Mouse (Mus musculus) neural tube, embryonic 13.5 days (tissue): ENCODE measurements around the gene Olfr1381. TPM values are rescaled to one million over a fixed set of nuclear protein-coding genes. Genes with fewer than 3 reads are reported as not detected.
"Not testable (repeated sequence)": the region's sequence is repeated elsewhere in the genome, so short reads cannot be mapped to it uniquely, and the experiment has no call there.

Experiments
- ATAC-seq: fragments of 200-750 bp; cut with Nextera tagmentation; 2 replicates; pipeline ENCODE4 v1.8.0; 2017; ENCODE audit warnings: low read depth, mild to moderate bottlenecking, moderate TSS enrichment, moderate library complexity
- H3K27ac ChIP-seq: fragments of 300-500 bp; sonication (generic); replicated peaks from 2 replicates; pipeline ENCODE4 v1.5.1; 2015; ENCODE audit warnings: moderate library complexity, mild to moderate bottlenecking, inconsistent platforms
- H3K27me3 ChIP-seq: fragments of 300-500 bp; sonication (generic); 2 replicates; pipeline ENCODE4 v1.6.1; 2015; ENCODE audit warnings: mild to moderate bottlenecking, inconsistent platforms
- H3K36me3 ChIP-seq: fragments of 300-500 bp; sonication (generic); 2 replicates; pipeline ENCODE4 v1.6.1; 2015; ENCODE audit warnings: mild to moderate bottlenecking, inconsistent platforms
- H3K4me1 ChIP-seq: fragments of 300-500 bp; sonication (generic); replicated peaks from 2 replicates; pipeline ENCODE4 v1.6.1; 2015; ENCODE audit warnings: inconsistent platforms
- H3K4me2 ChIP-seq: fragments of 300-500 bp; sonication (generic); 2 replicates; pipeline ENCODE4 v1.6.1; 2015; ENCODE audit warnings: inconsistent platforms, mild to moderate bottlenecking, moderate library complexity
- H3K4me3 ChIP-seq: fragments of 300-500 bp; sonication (generic); 2 replicates; pipeline ENCODE4 v1.5.1; 2015; ENCODE audit warnings: mild to moderate bottlenecking, inconsistent platforms
- H3K9ac ChIP-seq: fragments of 300-500 bp; sonication (generic); 2 replicates; pipeline ENCODE4 v1.6.1; 2015; ENCODE audit warnings: moderate library complexity, mild to moderate bottlenecking, inconsistent platforms
- H3K9me3 ChIP-seq: fragments of 300-500 bp; sonication (generic); 2 replicates; pipeline ENCODE4 v1.6.1; 2016; ENCODE audit warnings: inconsistent platforms
- WGBS: fragments of 180-500 bp; shearing (Covaris S2); methylation state at CpG from one replicate; pipeline ENCODE4 v1.1.7; 2015; 5-methylcytosine and 5-hydroxymethylcytosine counted together
- polyA plus RNA-seq: library from polyadenylated mRNA; unstranded; fragments of >200 nt; fragmentation: Nextera tagmentation; extraction: Ambion mirVana; gene quantifications from 2 replicates; pipeline ENCODE4 v1.2.1, GENCODE M21; 2015

Gene Olfr1381
- not detected in 2 replicates for polyA plus RNA-seq

GRCm38 (mm10) chr11:49543149-49543548 lies at the start of gene Olfr1381:
TSS of gene Olfr1381 (plus strand) at chr11:49543449.
- H3K4me3 ChIP-seq, H3K27ac ChIP-seq, ATAC-seq, H3K9ac ChIP-seq, H3K9me3 ChIP-seq, H3K27me3 ChIP-seq, H3K4me1 ChIP-seq, H3K36me3 ChIP-seq, H3K4me2 ChIP-seq: not testable (repeated sequence)
- 50% methylated on average over 3 of the region's 3 CpGs for WGBS

DNA sequence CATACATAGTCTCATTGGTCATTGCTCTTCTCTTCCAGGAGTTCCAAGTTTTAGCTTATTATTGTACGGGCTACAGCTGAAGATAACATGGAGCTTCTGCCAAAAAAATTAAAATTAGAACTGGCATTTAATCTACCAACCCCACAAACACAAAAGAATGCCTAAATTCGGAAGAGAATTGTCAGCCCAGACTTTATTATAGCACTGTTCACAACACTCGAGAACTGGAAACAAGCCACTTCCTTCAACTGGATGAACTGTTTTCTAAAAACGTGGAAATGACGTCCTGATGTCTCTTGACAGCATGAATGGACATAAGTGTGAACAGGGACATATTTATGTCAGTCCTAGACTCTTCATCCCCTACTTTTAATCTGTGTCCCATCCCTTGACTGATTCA lies 25.2 kb upstream of the Olfr1381 start:
- no peaks in the 10 kb centered on the region for H3K27me3 ChIP-seq
- H3K27ac ChIP-seq: no peak overlapping the region
- H3K4me1 ChIP-seq: no peaks in the 10 kb centered on the region
- H3K36me3 ChIP-seq: no peaks in the 10 kb centered on the region
- no peak overlapping the region for H3K9ac ChIP-seq
- H3K9me3 ChIP-seq: no peaks in the 10 kb centered on the region
- 80% methylated on average over 5 of the region's 5 CpGs for WGBS
- no peak overlapping the region for H3K4me3 ChIP-seq
- ATAC-seq: no peak
- H3K4me2 ChIP-seq: no peak overlapping the region

GRCm38 (mm10) chr11:49519348-49519747 lies 23.9 kb upstream of the Olfr1381 start, which contains the start of gene Olfr1383:
TSS of gene Olfr1383 (plus strand) at chr11:49519648.
- Histone ChIP-seq H3K4me3 (no peak within 1 kb of the TSS), H3K27ac (no peak within 1 kb of the TSS)

GRCm38 (mm10) chr11:49527947-49528346 lies 15.3 kb upstream of the Olfr1381 start, which contains the start of gene Olfr1382:
TSS of gene Olfr1382 (plus strand) at chr11:49528247.
- ATAC-seq: no peak
- WGBS: 87% methylated on average over 3 of the region's 3 CpGs

More at GRCm38 (mm10) chr11:49519348-49519747, 23.9 kb upstream of the Olfr1381 start, which contains the start of gene Olfr1383:
- no peaks in the 10 kb centered on the region for H3K36me3 ChIP-seq
- H3K9me3 ChIP-seq: no peaks in the 10 kb centered on the region
- no peak for ATAC-seq
- no peaks in the 10 kb centered on the region for H3K4me1 ChIP-seq
- no peak within 1 kb of the TSS for H3K9ac ChIP-seq
- H3K4me2 ChIP-seq: no peak within 1 kb of the TSS
- H3K27me3 ChIP-seq: no peaks in the 10 kb centered on the region

DNA sequence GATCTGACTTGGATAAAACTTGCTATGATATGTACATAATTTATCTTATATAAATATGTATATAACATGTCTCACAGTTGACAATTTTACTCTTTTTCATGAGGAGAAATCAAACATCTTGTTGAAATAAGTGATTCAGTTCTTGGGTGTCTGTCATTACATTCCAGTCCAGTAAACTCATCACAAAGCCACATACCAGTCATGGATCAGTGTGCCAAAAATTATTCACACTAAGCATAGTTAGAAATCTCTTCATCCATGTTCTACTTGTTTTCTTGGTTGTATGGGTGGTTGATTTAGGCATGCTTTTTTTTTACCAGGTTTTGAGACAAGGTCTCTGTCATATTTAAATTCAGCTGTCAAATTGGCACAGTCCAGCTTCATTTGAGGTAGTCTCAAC lies 10.5 kb upstream of the Olfr1381 start:
- H3K36me3 ChIP-seq: no peaks in the 10 kb centered on the region
- no peaks in the 10 kb centered on the region for H3K27me3 ChIP-seq
- no peak overlapping the region for H3K27ac ChIP-seq
- no peak overlapping the region for H3K9ac ChIP-seq
- H3K9me3 ChIP-seq: no peaks in the 10 kb centered on the region
- no peak overlapping the region for H3K4me2 ChIP-seq
- H3K4me3 ChIP-seq: no peak overlapping the region
- no peak for ATAC-seq
- no peaks in the 10 kb centered on the region for H3K4me1 ChIP-seq

More at GRCm38 (mm10) chr11:49527947-49528346, 15.3 kb upstream of the Olfr1381 start, which contains the start of gene Olfr1382:
- no peak within 1 kb of the TSS for H3K9ac ChIP-seq
- H3K36me3 ChIP-seq: no peaks in the 10 kb centered on the region
- H3K27ac ChIP-seq: no peak within 1 kb of the TSS
- H3K9me3 ChIP-seq: no peaks in the 10 kb centered on the region
- H3K4me1 ChIP-seq: no peaks in the 10 kb centered on the region
- H3K27me3 ChIP-seq: no peaks in the 10 kb centered on the region
- no peak within 1 kb of the TSS for H3K4me2 ChIP-seq
- no peak within 1 kb of the TSS for H3K4me3 ChIP-seq

GRCm38 (mm10) chr11:49536631-49537030 lies 6.6 kb upstream of the Olfr1381 start:
- ATAC-seq: peak; percentile 47; the same call in 1 of the 2 replicates
- 89% methylated on average over 2 of the region's 2 CpGs for WGBS
- not testable (repeated sequence) for H3K9me3 ChIP-seq

DNA sequence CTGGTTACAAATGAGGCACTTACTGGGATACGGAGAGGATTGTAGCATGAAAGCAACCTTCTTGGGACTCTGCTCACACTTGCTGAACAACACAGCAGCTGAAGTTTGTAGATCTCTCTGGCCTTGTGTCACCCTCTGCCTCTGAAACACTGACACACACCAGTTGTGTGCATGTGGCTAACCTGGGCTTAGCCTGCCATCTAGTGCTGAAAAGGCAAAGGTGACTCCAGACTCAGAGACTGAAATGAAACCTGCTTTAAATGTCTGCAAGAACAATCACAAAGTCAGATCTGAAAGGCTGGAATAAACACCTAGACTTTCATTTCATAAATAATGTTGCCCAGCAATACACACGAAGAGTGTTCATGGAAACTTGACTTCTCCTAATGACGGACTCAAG lies 10.8 kb downstream of the Olfr1381 start:
- not testable (repeated sequence) for H3K27me3 ChIP-seq, H3K4me3 ChIP-seq, H3K9ac ChIP-seq, H3K4me2 ChIP-seq, H3K36me3 ChIP-seq, ATAC-seq, H3K9me3 ChIP-seq, H3K27ac ChIP-seq, H3K4me1 ChIP-seq
- 83% methylated on average over 3 of the region's 3 CpGs for WGBS

More at GRCm38 (mm10) chr11:49536631-49537030, 6.6 kb upstream of the Olfr1381 start:
- not testable (repeated sequence) for H3K9ac ChIP-seq, H3K27ac ChIP-seq, H3K4me3 ChIP-seq, H3K27me3 ChIP-seq, H3K36me3 ChIP-seq, H3K4me2 ChIP-seq, H3K4me1 ChIP-seq

GRCm38 (mm10) chr11:49556578-49556977 lies 13.3 kb downstream of the Olfr1381 start, which contains the start of gene Olfr1380:
TSS of gene Olfr1380 (plus strand) at chr11:49556878.
- H3K27ac ChIP-seq, ATAC-seq, H3K36me3 ChIP-seq, H3K4me2 ChIP-seq, H3K27me3 ChIP-seq, H3K4me3 ChIP-seq, H3K9me3 ChIP-seq, H3K4me1 ChIP-seq, H3K9ac ChIP-seq: not testable (repeated sequence)
- 62% methylated on average over 5 of the region's 5 CpGs for WGBS

GRCm38 (mm10) chr11:49575054-49575453 lies 31.8 kb downstream of the Olfr1381 start:
- WGBS: 33% methylated on average over 2 of the region's 2 CpGs
- not testable (repeated sequence) for H3K36me3 ChIP-seq, H3K4me1 ChIP-seq

DNA sequence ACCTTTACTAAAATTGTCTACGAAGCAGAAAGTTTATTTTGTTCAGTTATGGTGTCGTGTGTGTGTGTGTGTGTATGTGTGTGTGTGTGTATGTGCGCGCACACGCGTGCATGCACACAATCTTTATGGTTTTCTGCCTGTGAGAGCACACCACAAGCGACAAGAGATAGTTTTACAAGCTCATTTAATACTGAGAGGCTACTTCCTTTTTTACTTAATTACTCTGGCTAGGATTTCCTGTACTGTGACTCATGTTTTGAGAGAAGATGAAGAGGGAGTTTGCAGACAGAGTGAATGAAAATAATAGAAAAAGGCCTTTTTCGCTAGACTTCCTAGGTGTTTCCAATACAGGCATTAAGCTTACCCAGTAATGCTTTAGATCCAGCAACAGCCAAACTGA lies 37.2 kb downstream of the Olfr1381 start:
- H3K9me3 ChIP-seq, ATAC-seq, H3K27me3 ChIP-seq, H3K27ac ChIP-seq, H3K9ac ChIP-seq, H3K4me3 ChIP-seq, H3K36me3 ChIP-seq, H3K4me1 ChIP-seq, H3K4me2 ChIP-seq: not testable (repeated sequence)
- 89% methylated on average over 8 of the region's 8 CpGs for WGBS

More at GRCm38 (mm10) chr11:49575054-49575453, 31.8 kb downstream of the Olfr1381 start:
- not testable (repeated sequence) for ATAC-seq, H3K9me3 ChIP-seq, H3K4me2 ChIP-seq, H3K4me3 ChIP-seq, H3K9ac ChIP-seq, H3K27me3 ChIP-seq, H3K27ac ChIP-seq

DNA sequence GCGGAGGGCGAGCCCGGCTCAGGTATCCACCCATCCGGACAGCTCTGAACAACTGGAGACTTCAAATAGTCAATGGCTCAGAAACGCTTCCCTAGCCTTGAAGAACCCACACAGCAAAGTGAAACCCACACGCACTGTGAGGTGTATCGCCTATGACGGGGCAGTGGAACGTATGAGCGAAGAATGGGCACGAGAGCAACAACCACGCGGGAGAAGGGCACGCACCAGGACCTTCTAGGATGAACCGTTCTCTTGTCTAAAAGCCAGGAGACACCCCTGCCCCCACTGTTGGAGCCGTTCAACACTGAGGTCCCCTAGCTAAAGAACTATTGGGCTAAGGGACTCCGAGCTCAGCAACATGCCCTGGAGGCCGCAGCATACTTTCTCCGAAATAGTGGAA lies 47.0 kb downstream of the Olfr1381 start:
- 92% methylated on average over 19 of the region's 19 CpGs for WGBS

GRCm38 (mm10) chr11:49597149-49597548 lies 53.9 kb downstream of the Olfr1381 start:
- not testable (repeated sequence) for H3K27me3 ChIP-seq, H3K27ac ChIP-seq, ATAC-seq, H3K4me1 ChIP-seq, H3K9ac ChIP-seq, H3K36me3 ChIP-seq, H3K9me3 ChIP-seq, H3K4me3 ChIP-seq, H3K4me2 ChIP-seq
- 67% methylated on average over 2 of the region's 2 CpGs for WGBS

More for the DNA sequence above, 47.0 kb downstream of the Olfr1381 start:
- Histone ChIP-seq H3K27ac (no peak overlapping the region), H3K4me2 (no peak overlapping the region), H3K36me3 (no peaks in the 10 kb centered on the region), H3K4me3 (no peak overlapping the region), H3K27me3 (no peaks in the 10 kb centered on the region), H3K9me3 (no peaks in the 10 kb centered on the region), H3K4me1 (no peaks in the 10 kb centered on the region), H3K9ac (no peak overlapping the region)
- no peak for ATAC-seq
